Mouse (Mus musculus): ENCODE results near the gene Gsap. TPM values are rescaled to one million over a fixed set of nuclear protein-coding genes. Genes with fewer than 3 reads are reported as not detected.
"Not testable (repeated sequence)": the region's sequence is repeated elsewhere in the genome, so short reads cannot be mapped to it uniquely, and the experiment has no call there.

Gene Gsap
- 3.8 and 4.9 TPM in 2 replicates for polyA plus RNA-seq (2016; fragmentation: Nextera tagmentation; extraction: Ambion mirVana)

GRCm38 (mm10) chr5:21185764-21186685, at the start of gene Gsap:
Gsap (plus strand) TSS chr5:21186255.
- peak within 1 kb of the TSS; percentile 55 for H3K4me3 ChIP-seq (replicated peaks)
- no peak within 1 kb of the TSS for H3K27ac ChIP-seq
- peak; percentile 92 for ATAC-seq (ENCODE audit: insufficient number of reproducible peaks, insufficient read depth, low FRiP score, low TSS enrichment, low read depth)
- H3K27me3 ChIP-seq: peaks cover 10% of the 10 kb centered on the region; the same call in 1 of the 2 replicates
- H3K9ac ChIP-seq (replicated peaks): peak within 1 kb of the TSS; percentile 68
- no peaks in the 10 kb centered on the region for H3K36me3 ChIP-seq
- WGBS: 3% methylated on average over 43 of the region's 43 CpGs
- peak within 1 kb of the TSS; percentile 89 for H3K4me2 ChIP-seq
- H3K9me3 ChIP-seq: no peaks in the 10 kb centered on the region
- H3K4me1 ChIP-seq (replicated peaks): peaks cover 13% of the 10 kb centered on the region

GRCm38 (mm10) chr5:21136575-21136974, 49.5 kb upstream of the Gsap start:
- ATAC-seq (ENCODE audit: insufficient number of reproducible peaks, insufficient read depth, low FRiP score, low TSS enrichment, low read depth): no peak
- no peak overlapping the region for H3K4me2 ChIP-seq
- H3K4me1 ChIP-seq (replicated peaks): peaks cover 13% of the 10 kb centered on the region; the same call in 1 of the 2 replicates
- no peaks in the 10 kb centered on the region for H3K9me3 ChIP-seq
- H3K27me3 ChIP-seq: no peaks in the 10 kb centered on the region
- H3K4me3 ChIP-seq (replicated peaks): no peak overlapping the region
- 65% methylated on average over 5 of the region's 5 CpGs for WGBS
- H3K27ac ChIP-seq: 0 out of 2 replicates have a peak overlapping the region, but pooled peaks have one; percentile 23
- H3K36me3 ChIP-seq: no peaks in the 10 kb centered on the region
- H3K9ac ChIP-seq (replicated peaks): no peak overlapping the region

GRCm38 (mm10) chr5:21139505-21139904, 46.5 kb upstream of the Gsap start:
- no peak overlapping the region for H3K4me2 ChIP-seq
- no peak for ATAC-seq (ENCODE audit: insufficient number of reproducible peaks, insufficient read depth, low FRiP score, low TSS enrichment, low read depth)

DNA sequence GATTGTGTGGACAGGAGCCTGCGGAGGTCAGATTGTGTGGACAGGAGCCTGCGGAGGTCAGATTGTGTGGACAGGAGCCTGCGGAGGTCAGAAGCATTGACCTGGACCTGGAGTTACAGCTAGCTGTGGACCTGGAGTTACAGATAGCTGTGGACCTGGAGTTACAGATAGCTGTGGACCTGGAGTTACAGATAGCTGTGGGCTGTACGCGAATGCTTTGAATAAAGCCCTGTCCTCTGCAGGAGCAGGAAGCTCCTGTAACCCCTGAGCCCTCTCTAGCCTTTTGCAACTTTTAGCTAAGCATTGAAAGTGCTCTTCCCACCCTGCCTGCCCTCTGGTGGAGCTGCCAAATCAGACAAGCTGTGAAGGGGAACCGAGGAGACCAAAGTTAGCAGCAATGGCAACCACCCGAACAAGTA, 44.9 kb upstream of the Gsap start:
- 70% methylated on average over 7 of the region's 7 CpGs for WGBS
- H3K4me1 ChIP-seq (replicated peaks): peaks cover 12% of the 10 kb centered on the region
- not testable (repeated sequence) for H3K36me3 ChIP-seq

More at GRCm38 (mm10) chr5:21139505-21139904, 46.5 kb upstream of the Gsap start:
- Histone ChIP-seq H3K27ac (no peak overlapping the region), H3K27me3 (no peaks in the 10 kb centered on the region), H3K9ac (replicated peaks) (no peak overlapping the region), H3K36me3 (no peaks in the 10 kb centered on the region), H3K9me3 (no peaks in the 10 kb centered on the region), H3K4me3 (replicated peaks) (no peak overlapping the region), H3K4me1 (replicated peaks) (peaks cover 16% of the 10 kb centered on the region)
- 75% methylated on average over 9 of the region's 9 CpGs for WGBS

DNA sequence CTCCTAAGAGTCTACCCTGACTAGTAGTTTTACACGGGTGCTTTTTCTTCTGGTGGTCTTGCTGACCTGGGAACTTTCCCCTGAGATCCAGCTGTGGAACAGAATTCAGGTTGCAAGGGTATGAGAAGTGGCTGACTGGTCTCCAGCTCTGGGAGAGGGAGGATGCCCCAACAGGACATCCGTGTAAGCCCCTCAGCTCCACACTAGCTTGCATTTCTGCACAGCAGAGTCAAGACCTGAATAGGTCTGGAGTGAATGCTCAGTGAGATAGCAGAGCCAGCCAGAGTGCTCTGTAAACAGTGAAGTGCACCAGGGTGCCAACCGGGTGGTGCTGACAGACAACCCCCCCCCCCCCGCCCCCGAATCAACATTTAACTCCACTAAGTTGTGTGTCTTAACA, 44.4 kb upstream of the Gsap start:
- 61% methylated on average over 5 of the region's 5 CpGs for WGBS
- ATAC-seq (ENCODE audit: insufficient number of reproducible peaks, insufficient read depth, low FRiP score, low TSS enrichment, low read depth): no peak
- no peaks in the 10 kb centered on the region for H3K27me3 ChIP-seq
- H3K4me1 ChIP-seq (replicated peaks): peaks cover 7% of the 10 kb centered on the region
- H3K9ac ChIP-seq (replicated peaks): no peak overlapping the region
- H3K36me3 ChIP-seq: no peaks in the 10 kb centered on the region
- H3K27ac ChIP-seq: no peak overlapping the region
- no peak overlapping the region for H3K4me2 ChIP-seq
- H3K4me3 ChIP-seq (replicated peaks): no peak overlapping the region
- no peaks in the 10 kb centered on the region for H3K9me3 ChIP-seq

More for the DNA sequence above, 44.9 kb upstream of the Gsap start:
- H3K27ac ChIP-seq; H3K9me3 ChIP-seq; ATAC-seq (ENCODE audit: insufficient number of reproducible peaks, insufficient read depth, low FRiP score, low TSS enrichment, low read depth); H3K4me3 ChIP-seq (replicated peaks); H3K9ac ChIP-seq (replicated peaks); H3K27me3 ChIP-seq; H3K4me2 ChIP-seq: not testable (repeated sequence)

DNA sequence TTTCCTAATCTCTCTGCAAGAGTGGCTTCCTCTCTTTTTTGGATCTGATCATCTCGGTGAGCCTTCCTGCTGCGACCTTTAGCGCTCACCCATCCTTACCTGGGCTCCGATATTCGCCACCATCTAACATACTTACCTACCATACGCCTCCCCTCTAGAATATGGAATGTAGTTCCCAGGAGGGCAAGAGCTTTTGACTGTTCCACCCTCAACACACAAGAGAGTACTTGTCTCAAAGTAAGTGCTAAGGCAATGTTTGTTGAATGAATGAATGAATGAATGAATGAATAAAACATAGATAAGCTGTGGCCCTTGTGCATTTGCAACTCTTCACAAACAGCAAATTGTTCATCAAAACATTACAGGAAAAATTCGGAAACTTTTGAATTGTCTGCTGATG, 43.0 kb upstream of the Gsap start:
- Histone ChIP-seq H3K9ac (replicated peaks) (no peak overlapping the region), H3K4me1 (replicated peaks) (peaks cover 5% of the 10 kb centered on the region)

DNA sequence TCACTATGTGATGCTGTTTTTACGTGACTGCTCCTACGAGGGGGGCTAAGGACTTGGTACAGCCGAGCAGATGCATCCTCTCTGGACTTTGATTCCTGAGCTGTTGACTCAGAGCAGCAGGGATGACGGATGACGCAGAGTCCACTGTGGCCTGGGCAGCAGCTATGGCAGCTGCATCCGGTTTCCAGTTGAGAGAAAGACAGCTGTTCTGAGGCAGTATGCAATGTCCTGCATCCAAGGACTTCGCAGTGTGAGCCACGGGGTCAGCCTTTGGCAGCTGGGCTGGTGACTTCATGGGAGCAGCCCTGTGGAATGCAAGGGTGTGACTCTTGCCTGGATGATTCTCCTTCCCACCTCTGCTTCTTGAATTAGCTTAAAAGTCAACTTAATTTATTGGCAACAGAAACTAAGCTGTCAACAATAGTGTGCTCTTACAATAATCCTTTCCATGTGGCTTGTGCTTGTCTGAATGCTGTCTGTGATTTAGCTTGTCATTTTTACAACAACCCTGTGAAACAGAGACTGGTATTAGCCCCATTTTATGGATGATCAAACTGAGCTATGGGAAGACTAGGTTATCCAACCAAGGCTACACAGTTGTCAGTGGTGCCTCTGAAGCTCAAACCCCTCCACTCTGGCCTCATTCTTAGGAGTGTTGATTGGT, 41.4 kb upstream of the Gsap start:
- no peak overlapping the region for H3K27ac ChIP-seq
- H3K36me3 ChIP-seq: no peaks in the 10 kb centered on the region
- peak; percentile 77 for ATAC-seq (ENCODE audit: insufficient number of reproducible peaks, insufficient read depth, low FRiP score, low TSS enrichment, low read depth)
- no peak overlapping the region for H3K4me2 ChIP-seq
- H3K27me3 ChIP-seq: no peaks in the 10 kb centered on the region
- H3K4me1 ChIP-seq (replicated peaks): peaks cover 5% of the 10 kb centered on the region
- no peak overlapping the region for H3K4me3 ChIP-seq (replicated peaks)
- H3K9ac ChIP-seq (replicated peaks): no peak overlapping the region
- no peaks in the 10 kb centered on the region for H3K9me3 ChIP-seq
- WGBS: 20% methylated on average over 8 of the region's 8 CpGs

More for the DNA sequence above, 43.0 kb upstream of the Gsap start:
- no peak for ATAC-seq (ENCODE audit: insufficient number of reproducible peaks, insufficient read depth, low FRiP score, low TSS enrichment, low read depth)
- Histone ChIP-seq H3K4me2 (no peak overlapping the region), H3K4me3 (replicated peaks) (no peak overlapping the region), H3K27ac (no peak overlapping the region), H3K36me3 (no peaks in the 10 kb centered on the region), H3K9me3 (no peaks in the 10 kb centered on the region), H3K27me3 (no peaks in the 10 kb centered on the region)
- 90% methylated on average over 7 of the region's 7 CpGs for WGBS

- Histone ChIP-seq H3K27me3 (no peaks in the 10 kb centered on the region), H3K9me3 (peaks cover 7% of the 10 kb centered on the region; the same call in 1 of the 2 replicates), H3K4me2 (no peak overlapping the region), H3K4me1 (replicated peaks) (peaks cover 5% of the 10 kb centered on the region), H3K9ac (replicated peaks) (no peak overlapping the region), H3K36me3 (no peaks in the 10 kb centered on the region), H3K4me3 (replicated peaks) (no peak overlapping the region), H3K27ac (no peak overlapping the region)
- 70% methylated on average over 3 of the region's 3 CpGs for WGBS
- no peak for ATAC-seq (ENCODE audit: insufficient number of reproducible peaks, insufficient read depth, low FRiP score, low TSS enrichment, low read depth)
Measured at GRCm38 (mm10) chr5:21148358-21148757, 37.7 kb upstream of the Gsap start.

DNA sequence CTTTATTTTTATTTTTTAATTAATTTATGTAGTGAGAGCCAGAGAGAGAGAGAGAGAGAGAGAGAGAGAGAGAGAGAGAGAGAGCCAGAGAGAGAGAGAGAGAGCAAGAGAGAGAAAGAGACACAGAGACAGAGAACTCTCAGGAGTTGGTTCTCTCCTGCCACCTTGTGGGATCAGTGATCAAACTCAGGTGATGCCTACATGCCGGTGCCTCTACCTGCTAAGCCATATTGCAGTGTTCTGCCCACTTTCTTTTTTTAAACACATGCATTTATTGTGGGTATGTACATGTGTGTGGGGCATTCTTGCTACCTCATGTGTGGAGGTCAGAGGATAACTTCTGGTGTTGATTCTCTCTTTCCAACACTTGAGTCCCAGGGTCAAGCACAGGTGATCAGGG, 32.4 kb upstream of the Gsap start:
- Histone ChIP-seq H3K36me3 (no peaks in the 10 kb centered on the region), H3K27ac (no peak overlapping the region), H3K27me3 (no peaks in the 10 kb centered on the region), H3K4me3 (replicated peaks) (no peak overlapping the region), H3K9me3 (peaks cover 12% of the 10 kb centered on the region; the same call in 1 of the 2 replicates), H3K4me2 (no peak overlapping the region), H3K4me1 (replicated peaks) (no peaks in the 10 kb centered on the region), H3K9ac (replicated peaks) (no peak overlapping the region)
- ATAC-seq (ENCODE audit: insufficient number of reproducible peaks, insufficient read depth, low FRiP score, low TSS enrichment, low read depth): no peak
- WGBS: 90% methylated on average over 1 of the region's 1 CpGs

DNA sequence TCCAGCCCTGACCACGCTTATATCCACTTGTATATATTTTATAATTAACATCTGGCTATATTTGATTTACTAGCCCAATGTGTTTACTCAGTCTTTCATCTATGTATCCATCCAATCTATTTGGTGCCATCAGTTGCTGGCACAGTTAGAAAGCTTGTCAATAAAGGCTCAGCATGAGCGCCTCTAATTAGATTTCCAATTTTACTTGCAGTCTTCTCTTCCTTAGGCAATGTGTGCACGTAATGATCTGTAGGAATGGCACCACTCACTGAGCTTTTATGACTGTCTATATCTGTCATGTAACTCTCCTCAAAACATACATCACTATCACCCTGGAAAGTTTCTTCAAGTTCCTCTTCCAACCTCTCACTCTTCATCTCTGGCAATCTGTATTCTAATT, 29.3 kb upstream of the Gsap start:
- Histone ChIP-seq H3K9me3 (peaks cover 5% of the 10 kb centered on the region; the same call in 1 of the 2 replicates), H3K27me3 (no peaks in the 10 kb centered on the region), H3K4me3 (replicated peaks) (no peak overlapping the region), H3K4me1 (replicated peaks) (no peaks in the 10 kb centered on the region), H3K27ac (no peak overlapping the region), H3K36me3 (no peaks in the 10 kb centered on the region), H3K9ac (replicated peaks) (no peak overlapping the region), H3K4me2 (no peak overlapping the region)
- WGBS: 81% methylated on average over 3 of the region's 3 CpGs
- no peak for ATAC-seq (ENCODE audit: insufficient number of reproducible peaks, insufficient read depth, low FRiP score, low TSS enrichment, low read depth)

GRCm38 (mm10) chr5:21159536-21159935, 26.5 kb upstream of the Gsap start:
- Histone ChIP-seq H3K4me2 (no peak overlapping the region), H3K27me3 (no peaks in the 10 kb centered on the region), H3K27ac (no peak overlapping the region), H3K36me3 (no peaks in the 10 kb centered on the region), H3K9me3 (peaks cover 5% of the 10 kb centered on the region; the same call in 1 of the 2 replicates), H3K9ac (replicated peaks) (no peak overlapping the region), H3K4me1 (replicated peaks) (no peaks in the 10 kb centered on the region), H3K4me3 (replicated peaks) (no peak overlapping the region)
- no peak for ATAC-seq (ENCODE audit: insufficient number of reproducible peaks, insufficient read depth, low FRiP score, low TSS enrichment, low read depth)
- 84% methylated on average over 3 of the region's 3 CpGs for WGBS
